Mouse (Mus musculus): ENCODE data around the gene Spats2l.

DNA sequence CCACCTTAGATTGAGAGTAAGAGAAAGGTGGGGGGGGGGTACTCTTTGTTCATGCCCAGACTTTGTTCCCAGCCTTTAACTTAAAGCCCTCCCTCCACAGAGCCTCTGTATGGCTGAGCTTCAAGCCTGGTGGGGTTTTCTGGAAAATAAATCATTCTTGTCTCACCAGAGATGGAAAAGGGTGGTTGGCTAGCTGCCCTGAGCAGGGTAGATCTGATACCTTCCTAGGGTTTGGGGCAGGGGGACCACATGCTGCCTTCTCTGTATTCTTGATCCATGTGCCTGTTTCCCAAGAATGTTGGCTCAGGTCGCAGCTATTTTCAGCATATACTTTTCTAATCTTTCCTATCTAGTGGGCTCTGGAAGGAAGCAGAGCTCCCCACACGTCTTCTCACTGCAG, 43.1 kb downstream of the Spats2l start:
- TF ChIP-seq CTCF (conservative IDR thresholded peaks at IDR 0.05 in 1 of 2, IDR thresholded peaks at IDR 0.05 in 1 of 2; ENCODE audit: low read depth in 2 of 2, low read length in 2 of 2) (no peak), ELF1 (IDR thresholded peaks at IDR 0.05; ENCODE audit: low read depth, low read length) (no peak), EP300 (IDR thresholded peaks at IDR 0.05; ENCODE audit: low read length) (no peak), POLR2A (IDR thresholded peaks at IDR 0.05; ENCODE audit: low read depth, low read length) (no peak), GABPA (IDR thresholded peaks at IDR 0.05; ENCODE audit: insufficient replicate concordance, low read depth, low read length) (no peak), SIN3A (IDR thresholded peaks at IDR 0.05; ENCODE audit: low read length) (no peak), BHLHE40 (IDR thresholded peaks at IDR 0.05; ENCODE audit: low read depth, low read length) (no peak)

Data from CH12.LX (cell line).